Mouse (Mus musculus): ENCODE results near the gene Gm20388.

- TF ChIP-seq POLR2A (IDR thresholded peaks at IDR 0.05; ENCODE audit: borderline replicate concordance, control insufficient read depth, low read depth, low read length) = no peak
- peak; percentile 63 for TF ChIP-seq CTCF (IDR thresholded peaks at IDR 0.05; ENCODE audit: control insufficient read depth, insufficient read depth, low read length)
Observed at GRCm38 (mm10) chr8:123768492-123769356, 3858.1 kb downstream of the Gm20388 start.

All from bone marrow, adult 2 months (tissue).